Mouse (Mus musculus): ENCODE measurements around the gene Kdm8.

- TF ChIP-seq CTCF (IDR thresholded peaks at IDR 0.05; ENCODE audit: low read depth, low read length) (no peak), TAL1 (conservative IDR thresholded peaks at IDR 0.05; ENCODE audit: low read depth, low read length) (no peak)
Measured at GRCm38 (mm10) chr7:125430170-125430842, 14.2 kb upstream of the Kdm8 start.

All from G1E (cell line).